Mouse (Mus musculus) erythroblast, embryonic 14.5 days (primary cell): ENCODE data around the gene Usp49. TPM values are rescaled to one million over a fixed set of nuclear protein-coding genes. Genes with fewer than 3 reads are reported as not detected.

ENCODE experiments used
- H3K27me3 ChIP-seq: 2 replicates; pipeline ENCODE4 v1.6.1; 2012; ENCODE audit warnings: inconsistent platforms; ENCODE audit not compliant: control insufficient read depth
- H3K36me3 ChIP-seq: 2 replicates; pipeline ENCODE4 v1.6.1; 2012; ENCODE audit warnings: mild to moderate bottlenecking, inconsistent platforms; ENCODE audit not compliant: control insufficient read depth
- H3K4me1 ChIP-seq: 2 replicates; pipeline ENCODE4 v1.6.1; 2012; ENCODE audit warnings: inconsistent platforms; ENCODE audit not compliant: control insufficient read depth
- H3K4me3 ChIP-seq: replicated peaks from 2 replicates; pipeline ENCODE3; 2012; ENCODE audit warnings: moderate library complexity, mild to moderate bottlenecking, inconsistent platforms
- H3K9me3 ChIP-seq: 2 replicates; pipeline ENCODE4 v1.6.1; 2012; ENCODE audit warnings: low read length, inconsistent platforms, mixed read lengths; ENCODE audit not compliant: control insufficient read depth
- GATA1 ChIP-seq: IDR thresholded peaks from 2 replicates; pipeline ENCODE4 v1.6.1; 2012; ENCODE audit warnings: low read length, inconsistent platforms, mixed read lengths
- TAL1 ChIP-seq: IDR thresholded peaks from 3 replicates; pipeline ENCODE4 v1.6.1; 2012; ENCODE audit warnings: low read length, inconsistent platforms, mixed read lengths
- polyA plus RNA-seq: library from polyadenylated mRNA; stranded (reverse); fragments of >175 nt; gene quantifications from 2 replicates; pipeline ENCODE4 v1.2.3, GENCODE M21; 2012

Usp49 gene
- polyA plus RNA-seq, 1 experiment: 2.4 TPM

DNA sequence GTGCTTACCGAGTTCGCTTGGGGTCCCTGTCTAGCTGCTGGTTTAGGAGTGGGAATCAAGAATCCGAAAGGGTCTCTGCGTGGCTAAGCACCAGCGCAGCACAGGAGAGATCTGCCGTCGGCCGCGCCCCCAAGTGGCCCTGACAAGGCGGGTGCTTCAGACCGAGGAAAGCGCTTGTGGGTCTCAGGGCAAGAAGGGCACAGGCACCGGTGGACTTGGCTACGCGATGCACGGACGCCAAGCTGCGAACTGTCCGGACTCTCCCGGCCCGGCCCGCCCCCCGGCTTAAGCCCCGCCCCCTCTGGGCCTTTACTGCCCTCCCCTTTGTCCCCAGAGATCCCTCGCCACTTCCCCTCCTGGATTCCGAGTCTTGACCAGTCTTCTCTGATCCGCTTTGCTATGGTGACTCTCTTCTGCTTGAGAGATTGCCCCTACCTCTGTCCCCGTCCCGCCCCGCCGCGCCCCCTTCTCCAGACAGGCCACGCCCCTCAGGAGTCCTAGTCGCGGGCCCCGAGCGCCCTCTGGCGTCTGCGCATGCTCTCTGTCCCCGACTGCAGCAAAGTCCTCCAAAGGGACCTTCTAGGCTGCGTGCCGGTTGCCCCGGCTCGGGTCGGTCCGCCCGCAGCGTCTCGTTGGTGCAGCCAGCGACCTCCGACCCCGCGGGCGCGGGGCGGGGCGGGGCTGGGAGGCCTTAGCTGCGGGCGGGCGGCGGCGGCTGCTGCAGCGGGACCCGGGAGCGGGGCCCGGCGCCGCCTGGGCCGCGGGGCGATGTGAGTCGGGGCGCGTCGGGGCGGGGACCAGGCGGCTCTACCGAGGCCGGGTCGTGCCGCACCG lies 64.2 kb downstream of the Usp49 start, which contains the start of gene Prickle4:
Gene Prickle4 (minus strand): TSS at position 234 of the 834 bp plus-strand sequence.
- H3K4me1 ChIP-seq: peaks cover 29% of the 10 kb centered on the region
- H3K9me3 ChIP-seq: no peaks in the 10 kb centered on the region
- peaks cover 61% of the 10 kb centered on the region for H3K27me3 ChIP-seq
- no peak for TF ChIP-seq TAL1
- TF ChIP-seq GATA1: no peak
- H3K4me3 ChIP-seq: peak within 1 kb of the TSS; percentile 63
- H3K36me3 ChIP-seq: no peaks in the 10 kb centered on the region; the same call in 1 of the 2 replicates

DNA sequence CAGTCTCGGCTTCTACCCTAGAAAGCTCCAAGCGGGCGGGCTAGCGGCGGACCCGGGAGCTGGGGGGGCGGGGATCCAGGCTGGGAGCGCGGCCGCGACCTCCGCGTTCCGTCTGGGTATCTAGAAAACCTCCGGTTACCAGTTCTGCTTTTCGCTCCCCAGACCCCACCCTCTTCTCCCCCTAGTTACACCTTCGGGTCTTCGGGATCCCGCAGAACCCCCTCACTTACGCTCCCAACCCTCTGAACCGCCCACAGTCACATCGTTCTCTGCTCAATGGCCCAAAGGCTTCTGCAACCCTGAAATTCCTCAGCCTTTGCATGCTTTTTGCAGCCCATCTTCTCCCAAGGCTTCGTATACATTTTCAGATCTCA lies 64.8 kb downstream of the Usp49 start:
- H3K36me3 ChIP-seq: no peaks in the 10 kb centered on the region; the same call in 1 of the 2 replicates
- peaks cover 27% of the 10 kb centered on the region for H3K4me1 ChIP-seq
- H3K27me3 ChIP-seq: peaks cover 60% of the 10 kb centered on the region
- H3K9me3 ChIP-seq: no peaks in the 10 kb centered on the region
- TF ChIP-seq TAL1 (no peak), GATA1 (no peak)
- peak overlapping the region; percentile 63 for H3K4me3 ChIP-seq

DNA sequence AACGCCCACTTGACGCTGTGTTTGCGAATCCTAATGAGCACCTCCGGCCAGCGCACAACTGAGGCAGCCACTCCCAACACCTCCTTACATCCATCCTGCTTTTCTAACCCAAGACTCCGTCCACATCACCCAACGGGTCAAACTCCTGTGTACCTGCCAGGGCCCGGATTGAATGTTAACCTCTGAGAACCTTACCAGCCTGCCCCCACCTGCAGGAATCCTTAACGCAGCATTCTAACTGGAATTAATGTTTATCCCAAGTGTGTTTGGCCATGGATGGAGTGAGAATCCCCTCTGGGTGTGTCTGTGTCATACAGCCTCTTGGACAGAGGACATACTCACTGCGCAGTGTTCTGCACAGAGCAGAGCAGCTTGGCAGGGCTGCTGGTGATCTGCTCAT lies 67.7 kb downstream of the Usp49 start:
- H3K27me3 ChIP-seq: peaks cover 75% of the 10 kb centered on the region
- H3K36me3 ChIP-seq: peaks cover 10% of the 10 kb centered on the region; the same call in 1 of the 2 replicates
- H3K4me1 ChIP-seq: peaks cover 23% of the 10 kb centered on the region
- TF ChIP-seq TAL1 (no peak), GATA1 (no peak)
- H3K9me3 ChIP-seq: no peaks in the 10 kb centered on the region
- H3K4me3 ChIP-seq: no peak overlapping the region

DNA sequence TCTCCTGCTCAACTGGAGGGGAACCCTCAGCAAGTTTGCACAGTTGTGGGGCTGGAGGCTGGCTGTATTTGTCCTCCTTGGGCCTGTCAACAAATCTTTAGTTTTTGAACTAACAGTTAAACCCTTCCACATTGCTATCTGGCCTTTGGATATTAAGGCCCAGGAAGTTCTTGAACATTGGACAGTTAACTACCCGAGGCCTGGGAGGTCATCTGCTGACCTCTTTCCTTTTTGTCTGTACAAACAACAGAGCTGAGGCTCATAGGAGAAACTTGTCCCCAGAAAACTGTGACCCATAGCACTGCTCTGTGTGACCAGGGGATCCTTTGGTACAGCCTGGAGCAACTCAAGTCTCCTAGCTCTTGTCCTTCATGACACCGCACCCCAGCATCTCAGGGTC lies 68.6 kb downstream of the Usp49 start:
- Histone ChIP-seq H3K4me1 (peaks cover 18% of the 10 kb centered on the region), H3K4me3 (no peak overlapping the region), H3K36me3 (peaks cover 10% of the 10 kb centered on the region; the same call in 1 of the 2 replicates), H3K9me3 (no peaks in the 10 kb centered on the region), H3K27me3 (peaks cover 74% of the 10 kb centered on the region)
- TF ChIP-seq GATA1: no peak
- TF ChIP-seq TAL1: no peak

DNA sequence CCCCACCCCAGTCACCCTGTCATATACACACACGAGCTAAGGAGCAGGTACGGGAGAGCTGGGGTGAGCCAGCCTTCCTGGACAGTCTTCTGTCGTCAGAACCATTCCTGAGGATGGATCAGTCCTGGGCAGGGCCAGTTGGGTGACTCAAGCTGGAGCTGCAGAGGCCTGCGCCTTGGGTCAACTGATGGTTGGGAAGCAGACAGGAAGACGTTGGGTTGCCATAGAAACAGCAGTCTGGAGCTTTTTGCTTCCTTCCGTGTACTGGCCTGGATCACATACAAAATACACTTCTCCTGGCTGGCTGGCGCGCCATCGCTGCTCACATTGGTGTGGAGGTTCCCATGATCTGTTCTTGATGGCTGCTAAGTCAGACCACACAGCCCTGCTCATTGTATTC lies 71.3 kb downstream of the Usp49 start:
- H3K27me3 ChIP-seq: peaks cover 59% of the 10 kb centered on the region
- H3K4me1 ChIP-seq: no peaks in the 10 kb centered on the region
- no peak overlapping the region for H3K4me3 ChIP-seq
- H3K9me3 ChIP-seq: no peaks in the 10 kb centered on the region
- peaks cover 10% of the 10 kb centered on the region; the same call in 1 of the 2 replicates for H3K36me3 ChIP-seq
- no peak for TF ChIP-seq GATA1
- no peak for TF ChIP-seq TAL1

DNA sequence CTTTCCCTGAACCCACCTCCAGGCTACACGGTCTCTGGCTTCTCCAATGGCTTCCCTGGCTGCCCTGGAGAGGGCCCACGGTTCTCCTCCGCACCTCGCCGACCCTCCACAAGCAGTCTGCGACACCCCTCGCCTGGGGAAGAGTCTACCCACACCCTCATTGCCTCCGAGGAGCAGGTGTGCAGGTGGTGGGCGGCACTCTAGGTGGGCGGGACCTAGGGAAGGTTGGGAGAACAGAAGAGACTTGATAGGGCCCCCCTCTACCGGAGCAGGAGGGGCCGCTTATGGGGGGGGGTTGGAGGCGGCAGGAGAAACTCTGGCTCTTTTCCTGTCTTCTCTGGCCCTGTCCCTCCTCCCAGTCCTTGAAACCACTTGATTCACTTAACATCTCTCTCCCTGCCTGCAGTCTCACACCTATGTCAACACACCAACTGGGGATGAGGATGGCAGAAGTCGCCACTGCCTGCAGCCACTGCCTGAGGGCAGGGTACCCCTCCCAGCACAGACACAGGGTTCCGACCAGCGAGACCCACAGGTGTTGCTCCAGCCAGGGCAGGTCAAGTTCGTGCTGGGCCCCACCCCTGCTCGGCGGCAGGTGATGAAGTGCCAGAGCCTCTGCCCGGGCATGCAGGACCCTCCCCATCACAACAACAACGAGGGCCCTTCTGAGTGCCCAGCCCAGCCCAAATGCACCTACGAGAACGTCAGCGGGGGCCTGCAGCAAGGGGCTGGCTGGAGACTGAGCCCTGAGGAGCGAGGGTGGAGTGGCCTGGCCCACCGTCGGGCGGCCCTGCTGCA lies 72.3 kb downstream of the Usp49 start:
- no peak overlapping the region for H3K4me3 ChIP-seq
- no peaks in the 10 kb centered on the region for H3K9me3 ChIP-seq
- TF ChIP-seq GATA1: no peak
- TF ChIP-seq TAL1: no peak
- H3K36me3 ChIP-seq: peaks cover 10% of the 10 kb centered on the region; the same call in 1 of the 2 replicates
- H3K4me1 ChIP-seq: no peaks in the 10 kb centered on the region
- peaks cover 49% of the 10 kb centered on the region for H3K27me3 ChIP-seq

DNA sequence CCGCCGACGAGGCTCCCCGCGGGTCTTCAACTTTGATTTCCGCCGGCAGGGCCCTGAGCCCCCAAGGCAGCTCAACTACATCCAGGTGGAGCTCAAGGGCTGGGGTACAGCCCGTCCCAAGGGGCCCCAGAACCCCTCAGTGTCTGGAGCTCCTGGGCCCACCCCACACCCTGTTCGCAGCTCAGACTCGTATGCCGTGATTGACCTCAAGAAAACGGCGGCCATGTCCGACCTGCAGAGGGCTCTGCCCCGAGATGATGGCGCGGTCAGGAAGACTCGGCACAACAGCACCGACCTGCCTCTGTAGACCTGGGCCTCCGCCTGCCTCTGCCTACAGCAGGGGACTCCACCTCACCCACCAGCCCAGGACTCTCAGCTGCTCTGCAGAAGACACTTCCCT lies 73.1 kb downstream of the Usp49 start:
- peaks cover 43% of the 10 kb centered on the region for H3K27me3 ChIP-seq

DNA sequence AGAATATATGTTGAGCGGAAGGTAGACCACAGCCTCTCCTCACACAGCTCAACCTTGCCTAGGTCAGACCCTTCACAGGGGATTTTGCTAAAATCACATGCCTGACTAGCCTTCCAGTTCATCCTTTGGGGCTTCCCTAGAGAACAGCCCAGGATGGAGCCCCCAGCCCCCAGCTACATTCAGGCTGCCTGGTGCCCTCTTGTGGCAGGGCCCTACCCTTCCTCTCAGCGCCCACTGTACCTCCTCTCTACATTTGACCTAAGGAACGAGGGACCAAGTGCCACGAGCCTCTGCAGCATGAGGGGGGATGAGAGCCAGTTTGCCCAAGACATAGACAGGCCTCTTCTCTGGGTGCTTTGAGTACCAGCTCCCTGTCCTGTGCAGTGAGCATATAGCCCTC lies 74.2 kb downstream of the Usp49 start:
- Histone ChIP-seq H3K36me3 (peaks cover 10% of the 10 kb centered on the region; the same call in 1 of the 2 replicates), H3K4me1 (no peaks in the 10 kb centered on the region), H3K9me3 (no peaks in the 10 kb centered on the region), H3K4me3 (no peak overlapping the region), H3K27me3 (peaks cover 39% of the 10 kb centered on the region)
- TF ChIP-seq GATA1: no peak
- TF ChIP-seq TAL1: no peak

More for the DNA sequence above, 73.1 kb downstream of the Usp49 start:
- peaks cover 10% of the 10 kb centered on the region; the same call in 1 of the 2 replicates for H3K36me3 ChIP-seq
- H3K4me1 ChIP-seq: no peaks in the 10 kb centered on the region
- H3K4me3 ChIP-seq: no peak overlapping the region
- no peak for TF ChIP-seq GATA1
- no peaks in the 10 kb centered on the region for H3K9me3 ChIP-seq

DNA sequence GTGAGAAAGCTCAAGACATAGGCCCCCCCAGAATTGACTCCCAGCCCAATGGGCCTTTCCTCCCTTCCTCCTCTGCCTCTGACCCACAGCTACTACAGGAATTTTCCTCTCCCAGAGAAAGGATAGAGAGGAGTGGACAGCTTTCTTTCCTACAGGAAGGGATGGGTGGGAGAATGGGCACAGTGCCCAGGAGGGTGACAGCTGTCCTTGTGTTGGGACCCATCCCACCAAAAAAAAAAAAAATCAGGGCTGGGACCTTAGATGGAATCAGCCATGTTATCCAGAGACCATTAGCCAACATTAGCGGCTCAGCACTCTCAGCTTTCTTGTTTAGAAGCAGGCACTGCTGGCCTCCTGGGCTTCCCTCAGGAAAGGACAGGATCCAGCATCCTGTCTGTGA lies 75.7 kb downstream of the Usp49 start:
- Histone ChIP-seq H3K4me1 (peaks cover 2% of the 10 kb centered on the region), H3K36me3 (peaks cover 10% of the 10 kb centered on the region; the same call in 1 of the 2 replicates), H3K27me3 (peaks cover 37% of the 10 kb centered on the region), H3K4me3 (no peak overlapping the region), H3K9me3 (no peaks in the 10 kb centered on the region)
- TF ChIP-seq TAL1 (no peak), GATA1 (no peak)
